Mouse (Mus musculus) MEL (cell line): ENCODE results near the gene Gria1.

ENCODE experiments used
- CTCF ChIP-seq, 3 experiments: IDR thresholded peaks in 2 of 3; conservative IDR thresholded peaks in 1 of 3; 2 replicates each; pipeline ENCODE4 v1.5.1; 2011 to 2012; ENCODE audit warnings: low read length in 3 of 3, low read depth in 2 of 3, mild to moderate bottlenecking in 2 of 3, improper control_type of control experiment in 1 of 3, inconsistent platforms in 1 of 3, mixed read lengths in 1 of 3, moderate library complexity in 1 of 3; ENCODE audit not compliant: control insufficient read depth in 1 of 3, insufficient read depth in 1 of 3, poor library complexity in 1 of 3, severe bottlenecking in 1 of 3
- EP300 ChIP-seq, 2 experiments: IDR thresholded peaks; 2 replicates each; pipeline ENCODE4 v1.6.1; 2011; ENCODE audit warnings: improper control_type of control experiment in 2 of 2, low read length in 2 of 2, low read depth in 1 of 2, mild to moderate bottlenecking in 1 of 2
- KAT2A ChIP-seq: conservative IDR thresholded peaks from 2 replicates; pipeline ENCODE4 v1.6.1; 2012; ENCODE audit warnings: low read depth, low read length, improper control_type of control experiment, inconsistent platforms
- MAFK ChIP-seq: IDR thresholded peaks from 2 replicates; pipeline ENCODE4 v1.6.1; 2011; ENCODE audit warnings: low read depth, mild to moderate bottlenecking, low read length, improper control_type of control experiment, borderline replicate concordance
- POLR2A ChIP-seq, 2 experiments: IDR thresholded peaks; 2 replicates each; pipeline ENCODE4 v1.6.1; 2011 to 2012; ENCODE audit warnings: low read length in 2 of 2, mild to moderate bottlenecking in 2 of 2, control low read depth in 1 of 2, improper control_type of control experiment in 1 of 2, low read depth in 1 of 2, moderate library complexity in 1 of 2; ENCODE audit not compliant: control insufficient read depth in 1 of 2, insufficient read depth in 1 of 2, poor library complexity in 1 of 2
- SMC3 ChIP-seq: IDR thresholded peaks from 2 replicates; pipeline ENCODE4 v1.6.1; 2011; ENCODE audit warnings: low read depth, low read length, improper control_type of control experiment
- USF1 ChIP-seq: IDR thresholded peaks from 2 replicates; pipeline ENCODE4 v1.6.1; 2014; ENCODE audit warnings: low read depth, mild to moderate bottlenecking, inconsistent platforms, low read length, improper control_type of control experiment, moderate library complexity

GRCm38 (mm10) chr11:57174165-57174564, 163.0 kb downstream of the Gria1 start:
- TF ChIP-seq CTCF (IDR thresholded peaks at IDR 0.05 in 2 of 3, conservative IDR thresholded peaks at IDR 0.05 in 1 of 3; ENCODE audit: control insufficient read depth in 1 of 3, insufficient read depth in 1 of 3, low read depth in 2 of 3, low read length in 3 of 3, poor library complexity in 1 of 3, severe bottlenecking in 1 of 3) (no peak), KAT2A (no peak), EP300 (IDR thresholded peaks at IDR 0.05; ENCODE audit: low read depth in 1 of 2, low read length in 2 of 2) (no peak), POLR2A (IDR thresholded peaks at IDR 0.05; ENCODE audit: control insufficient read depth in 1 of 2, insufficient read depth in 1 of 2, low read depth in 1 of 2, low read length in 2 of 2, poor library complexity in 1 of 2) (no peak), USF1 (no peak), MAFK (no peak), SMC3 (no peak)
